Mouse (Mus musculus) CH12.LX (cell line): ENCODE results near the gene Stxbp2. TPM values are rescaled to one million over a fixed set of nuclear protein-coding genes. Genes with fewer than 3 reads are reported as not detected.

ENCODE experiments used
- DNase-seq: peaks from one replicate; pipeline ENCODE4 v3.0.0-alpha.2; 2013; ENCODE audit errors: extremely low read depth
- H3K27ac ChIP-seq: 2 replicates; pipeline ENCODE4 v1.5.1; 2012; ENCODE audit warnings: low read depth, mild to moderate bottlenecking, control low read depth, moderate library complexity; ENCODE audit not compliant: insufficient read depth
- H3K27me3 ChIP-seq: replicated peaks from 2 replicates; pipeline ENCODE3; 2012; ENCODE audit warnings: inconsistent platforms
- H3K36me3 ChIP-seq, 2 experiments: replicated peaks in 1 of 2; 2 replicates each; pipeline versions ENCODE3 to v1.6.1; 2012; ENCODE audit warnings: inconsistent platforms in 1 of 2, low read length in 1 of 2, mild to moderate bottlenecking in 1 of 2, mixed read lengths in 1 of 2, moderate library complexity in 1 of 2; ENCODE audit not compliant: control insufficient read depth in 1 of 2, insufficient read depth in 1 of 2
- H3K4me1 ChIP-seq, 2 experiments: 2 replicates each; pipeline ENCODE4 v1.6.1; 2012; ENCODE audit warnings: inconsistent platforms in 1 of 2, moderate library complexity in 1 of 2; ENCODE audit not compliant: insufficient read depth in 2 of 2, control insufficient read depth in 1 of 2
- H3K4me2 ChIP-seq: 2 replicates; pipeline ENCODE4 v1.6.1; 2012; ENCODE audit warnings: low read depth, mild to moderate bottlenecking, control low read depth; ENCODE audit not compliant: poor library complexity, insufficient read depth, severe bottlenecking
- H3K4me3 ChIP-seq, 3 experiments: fragments of 150-350 bp in 1 of 3; sonication (generic) in 1 of 3; replicated peaks in 1 of 3; 2 replicates each; pipeline versions ENCODE3 to v1.5.1; 2011 to 2012; ENCODE audit warnings: low read depth in 2 of 3, low read length in 2 of 3, mild to moderate bottlenecking in 2 of 3, moderate library complexity in 2 of 3, control low read depth in 1 of 3, improper control_type of control experiment in 1 of 3, inconsistent platforms in 1 of 3, mixed read lengths in 1 of 3; ENCODE audit not compliant: poor library complexity in 1 of 3
- H3K79me2 ChIP-seq: replicated peaks from 2 replicates; pipeline ENCODE4 v1.6.1; 2012; ENCODE audit warnings: mild to moderate bottlenecking, moderate library complexity; ENCODE audit not compliant: control insufficient read depth, poor library complexity, insufficient read depth, severe bottlenecking; ENCODE audit errors: extremely low read depth
- H3K9ac ChIP-seq: 2 replicates; pipeline ENCODE4 v1.6.1; 2012; ENCODE audit warnings: low read depth, mild to moderate bottlenecking, control low read depth, moderate library complexity; ENCODE audit not compliant: insufficient read depth
- H3K9me3 ChIP-seq: replicated peaks from 2 replicates; pipeline ENCODE3; 2012; ENCODE audit warnings: low read length, inconsistent platforms, mixed read lengths
- BHLHE40 ChIP-seq: IDR thresholded peaks from 2 replicates; pipeline ENCODE4 v1.6.1; 2011; ENCODE audit warnings: mild to moderate bottlenecking, low read depth, low read length, improper control_type of control experiment
- CHD1 ChIP-seq: IDR thresholded peaks from 2 replicates; pipeline ENCODE4 v1.6.1; 2012; ENCODE audit warnings: low read depth, low read length, improper control_type of control experiment, inconsistent platforms
- ELF1 ChIP-seq: IDR thresholded peaks from 2 replicates; pipeline ENCODE4 v1.6.1; 2014; ENCODE audit warnings: low read depth, mild to moderate bottlenecking, inconsistent platforms, low read length, improper control_type of control experiment
- GABPA ChIP-seq: IDR thresholded peaks from 2 replicates; pipeline ENCODE4 v1.6.1; 2012; ENCODE audit warnings: low read depth, low read length, improper control_type of control experiment, inconsistent platforms; ENCODE audit not compliant: insufficient replicate concordance
- HCFC1 ChIP-seq: IDR thresholded peaks from 2 replicates; pipeline ENCODE4 v1.6.1; 2012; ENCODE audit warnings: low read depth, mild to moderate bottlenecking, inconsistent platforms, low read length, improper control_type of control experiment
- IRF4 ChIP-seq: IDR thresholded peaks from 2 replicates; pipeline ENCODE4 v1.6.1; 2014; ENCODE audit warnings: low read depth, mild to moderate bottlenecking, inconsistent platforms, low read length, improper control_type of control experiment
- JUND ChIP-seq: conservative IDR thresholded peaks from 2 replicates; pipeline ENCODE4 v1.6.1; 2011; ENCODE audit warnings: low read depth, low read length, improper control_type of control experiment
- MAZ ChIP-seq: IDR thresholded peaks from 2 replicates; pipeline ENCODE4 v1.6.1; 2012; ENCODE audit warnings: low read depth, mild to moderate bottlenecking, inconsistent platforms, low read length, improper control_type of control experiment, moderate library complexity
- MEF2A ChIP-seq: IDR thresholded peaks from 2 replicates; pipeline ENCODE4 v1.6.1; 2014; ENCODE audit warnings: low read depth, mild to moderate bottlenecking, inconsistent platforms, low read length, improper control_type of control experiment, borderline replicate concordance
- MXI1 ChIP-seq: IDR thresholded peaks from 2 replicates; pipeline ENCODE4 v1.6.1; 2011; ENCODE audit warnings: mild to moderate bottlenecking, low read depth, low read length, improper control_type of control experiment
- MYC ChIP-seq: IDR thresholded peaks from 2 replicates; pipeline ENCODE4 v1.6.1; 2011; ENCODE audit warnings: low read depth, mild to moderate bottlenecking, improper control_type of control experiment, low read length
- NRF1 ChIP-seq: IDR thresholded peaks from 2 replicates; pipeline ENCODE4 v1.6.1; 2014; ENCODE audit warnings: low read depth, mild to moderate bottlenecking, inconsistent platforms, low read length, improper control_type of control experiment, moderate library complexity
- PAX5 ChIP-seq: IDR thresholded peaks from 2 replicates; pipeline ENCODE4 v1.6.1; 2012; ENCODE audit warnings: low read length, inconsistent platforms, mixed read lengths
- RAD21 ChIP-seq: IDR thresholded peaks from 2 replicates; pipeline ENCODE4 v1.6.1; 2011; ENCODE audit warnings: low read depth, mild to moderate bottlenecking, low read length, improper control_type of control experiment, moderate library complexity
- SIN3A ChIP-seq: IDR thresholded peaks from 2 replicates; pipeline ENCODE4 v1.6.1; 2012; ENCODE audit warnings: low read length, improper control_type of control experiment, inconsistent platforms
- SMC3 ChIP-seq: IDR thresholded peaks from 2 replicates; pipeline ENCODE4 v1.6.1; 2011; ENCODE audit warnings: low read depth, low read length, improper control_type of control experiment
- TBP ChIP-seq: conservative IDR thresholded peaks from 2 replicates; pipeline ENCODE4 v1.6.1; 2011; ENCODE audit warnings: low read depth, low read length, improper control_type of control experiment
- TCF12 ChIP-seq: IDR thresholded peaks from 2 replicates; pipeline ENCODE4 v1.6.1; 2014; ENCODE audit warnings: low read depth, mild to moderate bottlenecking, inconsistent platforms, low read length, improper control_type of control experiment
- UBTF ChIP-seq: IDR thresholded peaks from 2 replicates; pipeline ENCODE4 v1.6.1; 2012; ENCODE audit warnings: low read depth, mild to moderate bottlenecking, inconsistent platforms, low read length, improper control_type of control experiment, moderate library complexity
- USF1 ChIP-seq: IDR thresholded peaks from 2 replicates; pipeline ENCODE4 v1.6.1; 2014; ENCODE audit warnings: low read depth, mild to moderate bottlenecking, inconsistent platforms, low read length, improper control_type of control experiment
- USF2 ChIP-seq: conservative IDR thresholded peaks from 2 replicates; pipeline ENCODE4 v1.6.1; 2011; ENCODE audit warnings: low read depth, low read length, improper control_type of control experiment
- ZKSCAN1 ChIP-seq: IDR thresholded peaks from 2 replicates; pipeline ENCODE4 v1.6.1; 2012; ENCODE audit warnings: low read depth, inconsistent platforms, low read length, improper control_type of control experiment, borderline replicate concordance
- dilution Hi-C: fragments of 300-500 bp; cut with MboI; formaldehyde crosslinking; loops from 2 replicates; pipeline ENCODE4 v1.14.3; 2020; ENCODE audit warnings: low sequenced_read_pairs; ENCODE audit not compliant: extremely low pct_unique_long_range_greater_than_20kb, extremely low pct_ligation_motif_present
- in situ Hi-C: fragments of 300-500 bp; cut with MboI; formaldehyde crosslinking; loops from 3 replicates; pipeline ENCODE4 v1.14.3; 2019; ENCODE audit warnings: low sequenced_read_pairs, low pct_ligation_motif_present, low pct_unique_long_range_greater_than_20kb, mixed read lengths
- polyA plus RNA-seq: library from polyadenylated mRNA; unstranded; fragments of >175 nt; gene quantifications from 2 replicates; pipeline ENCODE4 v1.2.1, GENCODE M21; 2012; ENCODE audit warnings: low read depth; ENCODE audit not compliant: insufficient read length
- total RNA-seq, 2 experiments: library from RNA; depleted of rRNA; stranded (reverse); fragments of 300-350 nt in 1 of 2; fragments of >200 nt in 1 of 2; gene quantifications; 2 replicates each; pipeline ENCODE4 v1.2.3; 2012 to 2014

The Stxbp2 gene
- total and polyA plus RNA-seq, 3 experiments: 60.9 to 136 (median 123) TPM

DNA sequence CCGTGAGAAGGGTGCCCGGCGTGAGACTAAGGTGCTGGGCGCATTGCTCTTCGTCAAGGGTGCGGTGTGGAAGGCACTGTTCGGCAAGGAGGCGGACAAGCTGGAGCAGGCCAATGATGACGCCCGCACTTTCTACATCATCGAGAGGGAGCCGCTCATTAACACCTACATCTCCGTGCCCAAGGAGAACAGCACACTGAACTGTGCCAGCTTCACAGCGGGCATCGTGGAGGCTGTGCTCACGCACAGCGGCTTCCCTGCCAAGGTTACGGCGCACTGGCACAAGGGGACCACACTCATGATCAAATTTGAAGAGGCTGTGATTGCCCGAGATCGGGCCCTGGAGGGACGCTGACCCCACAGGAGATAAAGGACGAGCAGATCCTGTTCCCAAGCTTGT, 48.5 kb downstream of the Stxbp2 start:
- no peak for TF ChIP-seq TBP
- TF ChIP-seq USF2: no peak
- no peak for TF ChIP-seq PAX5
- TF ChIP-seq MEF2A: no peak
- TF ChIP-seq RAD21: no peak
- TF ChIP-seq SMC3: no peak
- no peak overlapping the region for H3K4me3 ChIP-seq
- peaks cover 8% of the 10 kb centered on the region for H3K27me3 ChIP-seq
- peaks cover 21% of the 10 kb centered on the region; the same call in 1 of the 2 replicates for H3K79me2 ChIP-seq
- no peak overlapping the region for H3K4me2 ChIP-seq
- no peaks in the 10 kb centered on the region for H3K9me3 ChIP-seq
- H3K27ac ChIP-seq: no peak overlapping the region
- DNase-seq: no peak
- H3K9ac ChIP-seq: no peak overlapping the region
- H3K36me3 ChIP-seq: peaks cover 21 to 58% of the 10 kb centered on the region in 2 experiments
- dilution Hi-C loops (no loop called here), in situ Hi-C loops (loop anchor here (10.0 kb wide), 2 partner anchors 214 to 324 kb away; partner anchors contain the start of genes A430078G23Rik and Pex11g)
- peaks cover 2 to 49% of the 10 kb centered on the region in 2 experiments; a peak in 2 of 4 replicates for H3K4me1 ChIP-seq

DNA sequence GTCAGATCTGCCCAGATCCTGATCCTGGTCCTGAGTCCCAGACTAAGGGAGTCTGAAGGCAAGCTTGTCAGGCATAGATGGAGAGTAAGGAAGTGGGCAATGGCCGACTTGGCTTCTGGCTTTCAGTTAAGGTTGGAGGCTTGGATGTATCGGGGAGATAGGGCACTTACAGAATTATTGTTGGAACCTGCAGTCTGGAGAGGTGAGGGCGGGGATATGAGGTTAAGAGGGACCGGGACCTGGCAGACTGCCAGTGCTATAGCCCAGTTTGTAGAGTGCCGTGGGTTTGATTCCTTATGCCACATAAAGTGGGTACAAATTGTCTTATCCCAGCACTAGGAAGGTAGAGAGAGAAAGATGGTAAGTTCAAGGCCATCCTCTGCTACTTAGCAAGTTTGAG, 48.9 kb downstream of the Stxbp2 start:
- Histone ChIP-seq H3K36me3 (peaks cover 21 to 60% of the 10 kb centered on the region in 2 experiments), H3K9me3 (no peaks in the 10 kb centered on the region), H3K27me3 (peaks cover 5% of the 10 kb centered on the region), H3K4me1 (peaks cover 5 to 53% of the 10 kb centered on the region in 2 experiments), H3K4me3 (no peak overlapping the region), H3K4me2 (no peak overlapping the region), H3K79me2 (peaks cover 21% of the 10 kb centered on the region; the same call in 1 of the 2 replicates), H3K27ac (no peak overlapping the region), H3K9ac (no peak overlapping the region)
- TF ChIP-seq BHLHE40 (no peak), NRF1 (no peak), USF1 (no peak), SIN3A (no peak)
- no peak for DNase-seq
- in situ Hi-C loops (loop anchor here (10.0 kb wide), 2 partner anchors 215 to 325 kb away; partner anchors contain the start of genes A430078G23Rik and Pex11g), dilution Hi-C loops (no loop called here)

DNA sequence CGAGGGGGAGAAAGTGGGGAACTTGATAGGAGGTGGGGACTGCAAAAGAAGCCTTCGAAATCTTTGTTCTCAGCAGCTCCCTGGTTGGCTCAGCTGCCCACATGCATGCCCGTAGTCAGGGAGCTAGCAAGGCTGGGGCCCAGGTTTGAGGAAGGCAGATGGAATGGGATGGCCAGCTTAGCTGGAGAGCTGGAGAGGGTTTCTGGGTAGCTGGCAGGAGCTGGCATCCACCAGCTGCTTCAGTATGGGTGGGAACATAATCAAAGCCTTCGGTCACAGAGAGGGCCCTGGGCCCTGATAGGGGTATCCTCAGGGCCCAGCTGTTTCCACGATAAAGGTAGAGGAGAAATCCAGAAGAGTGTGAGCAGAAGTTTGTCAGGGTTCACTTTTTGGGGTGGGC, 51.7 kb downstream of the Stxbp2 start:
- no peaks in the 10 kb centered on the region for H3K9me3 ChIP-seq
- peaks cover 21 to 68% of the 10 kb centered on the region in 2 experiments for H3K4me1 ChIP-seq
- no peak overlapping the region for H3K4me2 ChIP-seq
- no peak for DNase-seq
- in situ Hi-C loops: no loop called here
- no peak overlapping the region for H3K9ac ChIP-seq
- H3K36me3 ChIP-seq: peaks cover 21 to 63% of the 10 kb centered on the region in 2 experiments
- H3K4me3 ChIP-seq: no peak overlapping the region
- TF ChIP-seq MYC (no peak), UBTF (no peak), NRF1 (no peak), HCFC1 (no peak), TCF12 (no peak), ZKSCAN1 (no peak), JUND (no peak), GABPA (no peak), IRF4 (no peak), RAD21 (no peak), MEF2A (no peak), MXI1 (no peak), CHD1 (no peak), MAZ (no peak), ELF1 (no peak)
- H3K27me3 ChIP-seq: no peaks in the 10 kb centered on the region
- dilution Hi-C loops: no loop called here
- H3K79me2 ChIP-seq: peaks cover 13% of the 10 kb centered on the region; the same call in 1 of the 2 replicates
- no peak overlapping the region for H3K27ac ChIP-seq
